Mouse (Mus musculus): Measurements from ENCODE around the gene Acad12. TPM values are rescaled to one million over a fixed set of nuclear protein-coding genes. Genes with fewer than 3 reads are reported as not detected.

Gene Acad12
- polyA plus RNA-seq, 1 experiment = not detected

DNA sequence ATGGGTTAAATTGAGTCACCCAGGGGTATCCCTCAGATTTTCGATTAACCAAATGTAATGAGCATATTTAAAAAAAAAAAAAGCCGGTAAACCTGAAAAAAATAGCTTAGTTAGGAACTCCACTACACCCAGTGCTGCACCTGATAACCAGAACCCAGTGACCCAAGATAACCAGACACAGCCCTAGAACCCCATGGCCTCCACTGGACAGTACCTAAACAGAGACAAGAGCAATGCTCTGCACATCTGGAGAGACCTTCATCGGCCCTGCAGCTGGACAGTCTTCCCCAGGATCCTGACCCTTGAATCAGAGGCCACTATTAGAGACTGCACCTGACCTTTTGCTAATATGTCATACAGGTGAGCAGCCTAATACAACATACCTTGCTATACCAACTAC, 71.7 kb downstream of the Acad12 start:
- no peak overlapping the region for H3K27ac ChIP-seq (ENCODE audit: insufficient read depth, low read depth, low read length)
- H3K4me1 ChIP-seq (ENCODE audit: control insufficient read depth, insufficient read depth, low read length) = peaks cover 14% of the 10 kb centered on the region
- TF ChIP-seq CTCF (IDR thresholded peaks at IDR 0.05; ENCODE audit: insufficient read depth, low read depth, low read length) = no peak
- no peak for TF ChIP-seq POLR2A (IDR thresholded peaks at IDR 0.05; ENCODE audit: insufficient read depth, low read depth, low read length)
- H3K4me3 ChIP-seq (ENCODE audit: insufficient read depth, low read depth, low read length) = no peak overlapping the region
- 87% methylated on average over 3 of the region's 3 CpGs for WGBS

Other genes starting within 250 kb of the Acad12 start
- gene Trafd1, start 233.3 kb downstream of the Acad12 start, polyA plus RNA-seq (2012; ENCODE audit: insufficient read depth, insufficient read length, low replicate concordance, missing spikeins) = not detected in 2 replicates
- gene Naa25, start 221.0 kb downstream of the Acad12 start, polyA plus RNA-seq (2012; ENCODE audit: insufficient read depth, insufficient read length, low replicate concordance, missing spikeins) = not detected in 2 replicates
- not detected in 2 replicates for gene Tmem116, start 167.0 kb downstream of the Acad12 start, polyA plus RNA-seq (2012; ENCODE audit: insufficient read depth, insufficient read length, low replicate concordance, missing spikeins)
- gene Erp29, start 166.4 kb downstream of the Acad12 start, polyA plus RNA-seq (2012; ENCODE audit: insufficient read depth, insufficient read length, low replicate concordance, missing spikeins) = 277 TPM in 1 of 2 replicates, not detected in the other
- not detected in 2 replicates for gene Adam1b, start 115.5 kb downstream of the Acad12 start, polyA plus RNA-seq (2012; ENCODE audit: insufficient read depth, insufficient read length, low replicate concordance, missing spikeins)
- gene Adam1a, start 73.5 kb downstream of the Acad12 start, polyA plus RNA-seq (2012; ENCODE audit: insufficient read depth, insufficient read length, low replicate concordance, missing spikeins) = not detected in 2 replicates
- not detected in 2 replicates for gene Gm42878, start 73.5 kb downstream of the Acad12 start, polyA plus RNA-seq (2012; ENCODE audit: insufficient read depth, insufficient read length, low replicate concordance, missing spikeins)
- gene Mapkapk5, start 73.0 kb downstream of the Acad12 start, polyA plus RNA-seq (2012; ENCODE audit: insufficient read depth, insufficient read length, low replicate concordance, missing spikeins) = 681 TPM in 1 of 2 replicates, not detected in the other
- not detected in 2 replicates for gene Aldh2, start 25.1 kb downstream of the Acad12 start, polyA plus RNA-seq (2012; ENCODE audit: insufficient read depth, insufficient read length, low replicate concordance, missing spikeins)
- not detected in 2 replicates for gene Acad10, start 41.6 kb upstream of the Acad12 start, polyA plus RNA-seq (2012; ENCODE audit: insufficient read depth, insufficient read length, low replicate concordance, missing spikeins)
- gene Brap, start 41.6 kb upstream of the Acad12 start, polyA plus RNA-seq (2012; ENCODE audit: insufficient read depth, insufficient read length, low replicate concordance, missing spikeins) = not detected in 2 replicates
- gene Atxn2, start 92.4 kb upstream of the Acad12 start, polyA plus RNA-seq (2012; ENCODE audit: insufficient read depth, insufficient read length, low replicate concordance, missing spikeins) = not detected in 2 replicates
- gene Sh2b3, start 218.7 kb upstream of the Acad12 start, polyA plus RNA-seq (2012; ENCODE audit: insufficient read depth, insufficient read length, low replicate concordance, missing spikeins) = not detected in 2 replicates
- gene Pheta1, start 230.0 kb upstream of the Acad12 start, polyA plus RNA-seq (2012; ENCODE audit: insufficient read depth, insufficient read length, low replicate concordance, missing spikeins) = not detected in 2 replicates

Data from olfactory bulb, adult 2 months (tissue).